Mouse (Mus musculus) stomach, postnatal 0 days (tissue): ENCODE results near the gene Pih1d2.

Experiments used
- CTCF ChIP-seq: IDR thresholded peaks from 2 replicates; pipeline ENCODE4 v1.5.1; 2016; ENCODE audit warnings: antibody characterized with exemption, low read depth, mild to moderate bottlenecking, moderate library complexity
- EP300 ChIP-seq: optimal IDR thresholded peaks from 2 replicates; pipeline ENCODE3; 2016; ENCODE audit warnings: antibody characterized with exemption

GRCm38 (mm10) chr9:50612115-50612514 is 5.0 kb upstream of the Pih1d2 start:
- no peak for TF ChIP-seq CTCF
- no peak for TF ChIP-seq EP300
